Mouse (Mus musculus) forebrain, postnatal 0 days (tissue): ENCODE measurements around the gene Lhpp. TPM values are rescaled to one million over a fixed set of nuclear protein-coding genes. Genes with fewer than 3 reads are reported as not detected.

Source experiments
- ATAC-seq: fragments of 200-750 bp; cut with Nextera tagmentation; 2 replicates; pipeline ENCODE4 v1.8.0; 2017; ENCODE audit warnings: mild to moderate bottlenecking, moderate library complexity
- DNase-seq: peaks from one replicate; pipeline ENCODE4 v3.0.0-alpha.2; 2015
- H3K27ac ChIP-seq: fragments of 300-500 bp; sonication (generic); 2 replicates; pipeline ENCODE4 v1.5.1; 2014; ENCODE audit warnings: low read depth, mild to moderate bottlenecking, antibody characterized with exemption, low read length, moderate library complexity, mixed read lengths
- H3K27me3 ChIP-seq: fragments of 300-500 bp; sonication (generic); 2 replicates; pipeline ENCODE4 v1.6.1; 2014; ENCODE audit warnings: mild to moderate bottlenecking, low read length, mixed read lengths; ENCODE audit not compliant: insufficient read depth
- H3K36me3 ChIP-seq: fragments of 300-500 bp; sonication (generic); 2 replicates; pipeline ENCODE4 v1.6.1; 2014; ENCODE audit warnings: mild to moderate bottlenecking, moderate library complexity; ENCODE audit not compliant: insufficient read depth
- H3K4me1 ChIP-seq: fragments of 300-500 bp; sonication (generic); 2 replicates; pipeline ENCODE4 v1.6.1; 2014; ENCODE audit warnings: antibody characterized with exemption; ENCODE audit not compliant: insufficient read depth
- H3K4me2 ChIP-seq: fragments of 300-500 bp; sonication (generic); 2 replicates; pipeline ENCODE4 v1.6.1; 2014; ENCODE audit warnings: low read depth, mild to moderate bottlenecking, moderate library complexity
- H3K4me3 ChIP-seq: fragments of 300-500 bp; sonication (generic); 2 replicates; pipeline ENCODE4 v1.5.1; 2014; ENCODE audit warnings: low read depth, low read length, mixed read lengths
- H3K9ac ChIP-seq: fragments of 300-500 bp; sonication (generic); 2 replicates; pipeline ENCODE4 v1.6.1; 2014; ENCODE audit warnings: mild to moderate bottlenecking
- H3K9me3 ChIP-seq: fragments of 300-500 bp; sonication (generic); 2 replicates; pipeline ENCODE4 v1.6.1; 2016; ENCODE audit warnings: low read length
- CTCF ChIP-seq: sonication (generic); IDR thresholded peaks from 2 replicates; pipeline ENCODE4 v1.5.1; 2016; ENCODE audit warnings: antibody characterized with exemption, control low read depth, low read depth
- WGBS: fragments of 180-500 bp; shearing (Covaris S2); extraction: QIAGEN DNeasy Blood & Tissue Kit; methylation state at CpG from one replicate; pipeline ENCODE4 v1.1.7; 2014; 5-methylcytosine and 5-hydroxymethylcytosine counted together
- polyA plus RNA-seq: library from polyadenylated mRNA; unstranded; fragments of >200 nt; fragmentation: Nextera tagmentation; extraction: Ambion mirVana; gene quantifications from 2 replicates; pipeline ENCODE4 v1.2.1, GENCODE M21; 2015
- total RNA-seq: library from RNA; depleted of rRNA; stranded (reverse); fragments of >200 nt; gene quantifications from 2 replicates; pipeline ENCODE4 v1.2.3, GENCODE M21; 2014

The Lhpp gene
- total and polyA plus RNA-seq, 2 experiments from 2014 or later = 40.7 to 53.8 TPM

DNA sequence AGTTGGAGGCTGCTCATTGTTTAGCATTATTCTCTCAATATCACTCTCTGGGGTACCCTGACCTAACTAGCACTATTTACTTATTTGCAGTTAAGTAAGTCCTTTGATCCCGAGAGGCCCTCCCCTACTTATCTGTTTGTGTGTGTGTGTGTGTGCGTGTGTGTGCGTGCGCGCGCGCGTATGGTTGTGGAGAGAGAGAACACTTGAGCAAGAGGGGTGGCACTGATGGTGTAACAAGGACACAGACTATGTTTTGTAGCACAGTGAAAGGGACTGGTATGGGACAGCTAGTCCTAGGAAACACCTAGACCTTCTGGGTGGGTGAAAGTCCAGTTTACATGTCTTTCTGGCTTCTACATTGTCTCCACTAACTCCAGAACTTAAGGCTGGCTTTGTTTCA lies 1.1 kb downstream of the Lhpp start:
- DNase-seq (no peak), ATAC-seq (no peak)
- no peaks in the 10 kb centered on the region for H3K36me3 ChIP-seq
- H3K4me2 ChIP-seq = no peak overlapping the region
- H3K9ac ChIP-seq = no peak overlapping the region
- H3K27ac ChIP-seq = no peak overlapping the region
- peaks cover 4% of the 10 kb centered on the region; the same call in 1 of the 2 replicates for H3K4me1 ChIP-seq
- TF ChIP-seq CTCF = no peak
- H3K4me3 ChIP-seq = no peak overlapping the region
- no peaks in the 10 kb centered on the region for H3K9me3 ChIP-seq
- 97% methylated on average over 8 of the region's 8 CpGs for WGBS
- no peaks in the 10 kb centered on the region for H3K27me3 ChIP-seq

DNA sequence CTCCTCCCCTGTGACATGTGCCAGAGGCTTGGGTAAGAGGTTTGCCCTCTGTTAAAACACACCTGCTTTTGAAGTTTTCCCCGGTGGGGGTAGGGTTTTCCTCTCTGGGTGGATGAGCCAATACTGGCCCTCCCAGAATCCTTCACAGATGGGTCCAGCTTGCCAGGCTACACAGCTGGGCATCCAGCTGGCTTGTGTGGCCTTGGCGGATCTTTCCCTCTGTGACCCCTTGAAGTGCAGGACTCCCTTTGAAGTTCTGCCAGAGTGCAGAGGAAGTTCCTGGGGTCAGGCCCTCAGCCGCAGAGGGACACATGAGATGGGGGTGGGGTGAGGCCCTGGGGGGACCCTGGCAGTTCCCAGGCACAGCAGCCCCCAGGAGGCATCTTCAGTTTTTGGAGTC lies 4.9 kb downstream of the Lhpp start:
- ATAC-seq = no peak
- Histone ChIP-seq H3K4me1 (no peaks in the 10 kb centered on the region), H3K27me3 (no peaks in the 10 kb centered on the region), H3K4me2 (no peak overlapping the region), H3K27ac (no peak overlapping the region), H3K4me3 (no peak overlapping the region), H3K9ac (no peak overlapping the region), H3K36me3 (no peaks in the 10 kb centered on the region), H3K9me3 (no peaks in the 10 kb centered on the region)
- no peak for DNase-seq
- 22% methylated on average over 3 of the region's 3 CpGs for WGBS
- TF ChIP-seq CTCF = no peak

DNA sequence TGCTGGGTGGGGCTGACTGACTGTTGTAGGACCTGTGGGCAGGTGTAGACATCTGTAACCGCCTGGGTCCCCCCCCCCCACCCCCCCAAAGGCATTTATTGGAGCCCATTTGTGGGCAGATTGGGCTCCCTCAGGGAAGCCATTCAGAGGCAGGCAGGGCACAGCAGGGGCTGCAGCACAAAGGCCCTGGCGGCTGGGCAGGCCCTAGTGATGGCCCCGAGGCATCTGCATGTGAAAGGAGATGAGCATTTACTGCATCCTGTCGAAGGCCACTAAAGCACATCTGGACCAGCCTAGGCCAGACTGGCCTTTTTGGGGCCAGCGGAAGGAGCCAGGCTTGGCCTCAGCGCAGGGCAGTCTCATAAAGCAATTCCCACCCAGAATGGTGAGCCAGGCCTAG lies 6.0 kb downstream of the Lhpp start:
- no peak for ATAC-seq
- Histone ChIP-seq H3K9me3 (no peaks in the 10 kb centered on the region), H3K4me2 (no peak overlapping the region), H3K4me3 (no peak overlapping the region), H3K36me3 (no peaks in the 10 kb centered on the region), H3K27me3 (no peaks in the 10 kb centered on the region), H3K27ac (no peak overlapping the region), H3K9ac (no peak overlapping the region), H3K4me1 (no peaks in the 10 kb centered on the region)
- DNase-seq = no peak
- WGBS = 24% methylated on average over 6 of the region's 6 CpGs
- no peak for TF ChIP-seq CTCF

DNA sequence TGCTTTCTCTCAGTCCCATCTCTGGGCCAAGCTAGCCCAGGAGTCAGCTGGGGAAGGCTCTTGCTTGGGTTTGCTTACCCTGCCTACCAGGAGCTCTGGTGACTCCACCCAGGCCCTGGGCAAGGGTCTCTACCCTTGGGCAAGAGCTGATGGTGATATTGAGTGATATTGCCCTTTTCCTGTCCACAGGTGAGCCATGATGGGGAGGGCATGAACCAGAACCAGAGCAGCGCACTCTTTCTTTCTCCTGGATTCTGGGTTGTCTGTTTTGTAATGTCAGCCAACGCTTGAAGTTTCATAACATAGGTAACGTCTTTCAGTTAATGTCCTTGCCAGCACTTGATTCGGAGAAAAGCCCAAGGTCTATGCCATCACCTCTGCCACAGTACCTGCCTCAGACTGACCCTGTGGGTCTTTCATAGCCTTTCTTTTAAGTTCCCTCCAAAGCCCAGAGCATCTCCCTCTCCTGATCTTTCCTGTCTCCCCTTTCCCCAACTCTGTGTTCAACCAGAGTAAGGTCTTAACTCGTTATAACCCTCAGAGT lies 6.7 kb downstream of the Lhpp start:
- H3K27ac ChIP-seq = no peak overlapping the region
- H3K4me2 ChIP-seq = no peak overlapping the region
- no peak overlapping the region for H3K9ac ChIP-seq
- no peaks in the 10 kb centered on the region for H3K27me3 ChIP-seq
- ATAC-seq (no peak), DNase-seq (no peak)
- H3K4me1 ChIP-seq = no peaks in the 10 kb centered on the region
- no peak for TF ChIP-seq CTCF
- no peaks in the 10 kb centered on the region for H3K9me3 ChIP-seq
- 85% methylated on average over 5 of the region's 5 CpGs for WGBS
- H3K36me3 ChIP-seq = no peaks in the 10 kb centered on the region
- H3K4me3 ChIP-seq = no peak overlapping the region

DNA sequence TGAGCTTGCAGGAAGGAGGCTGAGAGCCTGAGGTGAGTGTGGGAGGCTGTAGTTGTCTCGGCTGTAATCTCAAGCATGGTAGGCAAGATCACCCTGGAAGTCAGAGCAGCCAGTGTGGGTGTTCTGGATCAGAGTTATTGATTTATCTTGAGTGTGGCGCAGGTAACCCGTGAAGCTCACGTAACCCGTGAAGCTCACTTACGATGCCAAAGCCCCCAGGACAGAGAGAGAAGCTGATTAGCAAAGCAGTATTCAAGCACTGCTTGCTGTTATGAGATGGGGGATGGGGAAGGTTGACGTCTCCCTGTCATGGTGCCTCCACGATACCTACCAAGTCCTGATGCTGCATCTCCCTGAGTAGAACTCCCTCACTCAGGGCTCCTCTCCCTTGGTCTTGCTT lies 9.1 kb downstream of the Lhpp start:
- ATAC-seq = no peak
- Histone ChIP-seq H3K4me1 (no peaks in the 10 kb centered on the region), H3K9ac (no peak overlapping the region), H3K27me3 (no peaks in the 10 kb centered on the region), H3K27ac (no peak overlapping the region), H3K4me3 (no peak overlapping the region), H3K9me3 (no peaks in the 10 kb centered on the region), H3K36me3 (no peaks in the 10 kb centered on the region), H3K4me2 (no peak overlapping the region)
- no peak for TF ChIP-seq CTCF
- 95% methylated on average over 8 of the region's 8 CpGs for WGBS
- no peak for DNase-seq

DNA sequence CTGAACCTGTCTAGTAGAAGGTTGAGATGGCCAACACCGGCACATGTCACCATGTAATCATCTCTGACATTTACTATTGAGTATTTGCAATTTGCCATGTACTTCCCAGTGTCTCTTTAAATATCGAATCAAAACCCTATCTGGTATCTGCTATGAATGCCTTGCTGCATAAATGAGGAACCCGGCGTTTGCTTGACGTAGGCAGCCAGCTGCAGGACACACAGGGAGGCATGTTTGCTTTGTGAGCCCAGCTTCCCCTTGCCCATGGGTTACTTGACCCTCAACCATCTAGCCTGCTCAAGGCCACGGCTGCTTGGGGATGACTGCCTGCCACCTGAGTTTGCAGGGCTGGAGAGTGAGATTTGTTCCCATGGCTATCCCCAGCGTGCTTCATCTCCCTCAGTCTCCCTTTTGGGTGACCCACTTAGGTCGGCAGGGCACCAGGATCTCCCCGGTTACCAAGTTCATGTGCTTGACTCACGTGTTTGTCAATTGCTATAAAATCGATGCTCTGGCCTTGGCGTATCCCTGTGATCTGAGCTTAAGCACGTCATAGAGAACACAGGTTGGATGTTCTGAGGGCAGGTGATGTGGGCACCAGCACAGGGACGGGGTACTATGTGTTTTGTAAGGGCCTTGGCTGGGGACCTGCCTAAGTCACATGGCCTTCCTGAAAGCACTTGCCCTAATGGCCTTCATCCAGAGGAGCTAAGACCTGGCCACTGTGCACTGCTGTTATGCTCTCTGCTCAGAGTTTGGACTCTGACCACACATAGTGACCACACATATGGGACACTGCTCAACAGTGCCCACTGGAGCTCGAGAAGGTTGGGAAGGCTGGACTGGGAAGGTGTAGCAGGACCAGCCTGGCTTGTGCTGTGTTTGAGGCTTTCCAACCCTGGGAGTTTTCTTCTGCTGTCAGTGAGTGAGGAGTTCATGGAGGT lies 9.8 kb downstream of the Lhpp start:
- H3K4me3 ChIP-seq = no peak overlapping the region
- no peak for DNase-seq
- H3K27me3 ChIP-seq = no peaks in the 10 kb centered on the region
- no peak for TF ChIP-seq CTCF
- H3K4me1 ChIP-seq = no peaks in the 10 kb centered on the region
- H3K27ac ChIP-seq = no peak overlapping the region
- H3K36me3 ChIP-seq = no peaks in the 10 kb centered on the region
- H3K9me3 ChIP-seq = no peaks in the 10 kb centered on the region
- no peak overlapping the region for H3K4me2 ChIP-seq
- no peak for ATAC-seq
- 91% methylated on average over 15 of the region's 15 CpGs for WGBS
- no peak overlapping the region for H3K9ac ChIP-seq

DNA sequence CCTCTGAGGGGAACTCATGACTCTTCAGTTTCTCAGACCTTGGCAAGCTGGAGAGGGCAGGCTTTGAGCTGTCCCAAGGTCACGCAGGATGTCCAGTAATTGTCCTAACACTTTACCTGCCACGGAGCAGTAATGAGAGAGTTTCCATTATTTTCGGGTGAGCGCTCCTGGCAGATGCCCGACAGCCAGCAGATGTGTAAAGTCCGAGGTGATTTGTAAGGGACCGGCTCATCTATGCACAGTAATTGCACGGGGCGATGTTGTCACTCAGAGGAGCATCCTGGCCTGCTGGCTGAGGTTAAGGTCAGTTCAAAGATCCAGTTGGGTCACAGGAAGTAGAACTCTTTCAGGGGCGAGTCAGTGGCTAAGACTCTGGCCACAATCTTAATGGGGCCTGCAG lies 13.7 kb downstream of the Lhpp start:
- no peak for ATAC-seq
- Histone ChIP-seq H3K4me3 (no peak overlapping the region), H3K9ac (no peak overlapping the region), H3K4me2 (no peak overlapping the region), H3K9me3 (no peaks in the 10 kb centered on the region), H3K27ac (no peak overlapping the region), H3K36me3 (no peaks in the 10 kb centered on the region), H3K4me1 (no peaks in the 10 kb centered on the region), H3K27me3 (no peaks in the 10 kb centered on the region)
- WGBS = 78% methylated on average over 10 of the region's 10 CpGs
- no peak for TF ChIP-seq CTCF
- DNase-seq = no peak
